Mouse (Mus musculus) cortical plate, adult 2 months (tissue): ENCODE results near the gene Frs2.

Experiments used
- CTCF ChIP-seq: fragments of 200-500 bp; IDR thresholded peaks from 2 replicates; pipeline ENCODE4 v1.5.1; 2011; ENCODE audit warnings: mild to moderate bottlenecking, control low read depth, low read length; ENCODE audit not compliant: insufficient read depth; ENCODE audit errors: extremely low read depth
- POLR2A ChIP-seq: fragments of 200-500 bp; IDR thresholded peaks from 2 replicates; pipeline ENCODE4 v1.6.1; 2011; ENCODE audit warnings: mild to moderate bottlenecking, low read length, control low read depth; ENCODE audit not compliant: insufficient read depth; ENCODE audit errors: extremely low read depth

GRCm38 (mm10) chr10:117094504-117095329, 53.6 kb downstream of the Frs2 start:
- TF ChIP-seq CTCF = no peak
- TF ChIP-seq POLR2A = no peak
